Mouse (Mus musculus): ENCODE data around the gene Gbp10. TPM values are rescaled to one million over a fixed set of nuclear protein-coding genes. Genes with fewer than 3 reads are reported as not detected.
"Not testable (repeated sequence)": the region's sequence is repeated elsewhere in the genome, so short reads cannot be mapped to it uniquely, and the experiment has no call there.

The Gbp10 gene
- not detected in 2 replicates for polyA plus RNA-seq (2015; fragmentation: Nextera tagmentation; extraction: Ambion mirVana)

- not testable (repeated sequence) for H3K27ac ChIP-seq; H3K4me2 ChIP-seq; H3K9ac ChIP-seq; H3K9me3 ChIP-seq (replicated peaks); H3K4me1 ChIP-seq; H3K4me3 ChIP-seq (replicated peaks); H3K36me3 ChIP-seq; H3K27me3 ChIP-seq
- 0 out of 2 replicates have a peak, but pooled peaks have one; percentile 49 for ATAC-seq (replicated peaks; ENCODE audit: low FRiP score)
These were observed at the start of gene Gbp10 for GRCm38 (mm10) chr5:105239483-105240047. Gene Gbp10, minus strand, starts transcription at chr5:105239533.

- H3K4me3 ChIP-seq (replicated peaks); H3K27me3 ChIP-seq; H3K36me3 ChIP-seq; H3K9ac ChIP-seq; H3K4me2 ChIP-seq; ATAC-seq (replicated peaks; ENCODE audit: low FRiP score); H3K27ac ChIP-seq; H3K9me3 ChIP-seq (replicated peaks); H3K4me1 ChIP-seq: not testable (repeated sequence)
- 83% methylated on average over 1 of the region's 3 CpGs for WGBS
These were observed 21.3 kb upstream of the Gbp10 start for GRCm38 (mm10) chr5:105260673-105261072.

- no peak overlapping the region for H3K4me2 ChIP-seq
- no peaks in the 10 kb centered on the region for H3K9me3 ChIP-seq (replicated peaks)
- no peaks in the 10 kb centered on the region for H3K27me3 ChIP-seq
- ATAC-seq (replicated peaks; ENCODE audit: low FRiP score), result no peak
- no peaks in the 10 kb centered on the region for H3K4me1 ChIP-seq
- no peak overlapping the region for H3K9ac ChIP-seq
- no peak overlapping the region for H3K27ac ChIP-seq
- H3K36me3 ChIP-seq, result no peaks in the 10 kb centered on the region
- H3K4me3 ChIP-seq (replicated peaks), result no peak overlapping the region
These were observed 13.2 kb upstream of the Gbp10 start for GRCm38 (mm10) chr5:105252491-105252890.

GRCm38 (mm10) chr5:105244741-105245140 lies 5.4 kb upstream of the Gbp10 start:
- not testable (repeated sequence) for H3K27me3 ChIP-seq; H3K4me2 ChIP-seq; H3K4me3 ChIP-seq (replicated peaks); H3K9ac ChIP-seq; H3K36me3 ChIP-seq; H3K27ac ChIP-seq; H3K4me1 ChIP-seq; ATAC-seq (replicated peaks; ENCODE audit: low FRiP score); H3K9me3 ChIP-seq (replicated peaks)
- 90% methylated on average over 3 of the region's 3 CpGs for WGBS

- not testable (repeated sequence) for H3K9ac ChIP-seq; H3K4me3 ChIP-seq (replicated peaks); H3K27me3 ChIP-seq; H3K4me2 ChIP-seq; H3K9me3 ChIP-seq (replicated peaks); ATAC-seq (replicated peaks; ENCODE audit: low FRiP score); H3K4me1 ChIP-seq; H3K27ac ChIP-seq; H3K36me3 ChIP-seq
- WGBS, result 80% methylated on average over 5 of the region's 5 CpGs
These were observed 1.6 kb upstream of the Gbp10 start for GRCm38 (mm10) chr5:105240982-105241381.

- H3K4me3 ChIP-seq (replicated peaks); H3K36me3 ChIP-seq; H3K27ac ChIP-seq; H3K4me2 ChIP-seq; ATAC-seq (replicated peaks; ENCODE audit: low FRiP score); H3K27me3 ChIP-seq; H3K4me1 ChIP-seq; H3K9me3 ChIP-seq (replicated peaks); H3K9ac ChIP-seq: not testable (repeated sequence)
- WGBS, result 69% methylated on average over 1 of the region's 1 CpGs
These were observed 931 bp downstream of the Gbp10 start for GRCm38 (mm10) chr5:105238402-105238801.

- not testable (repeated sequence) for ATAC-seq (replicated peaks; ENCODE audit: low FRiP score); H3K4me2 ChIP-seq; H3K27ac ChIP-seq; H3K4me1 ChIP-seq; H3K36me3 ChIP-seq; H3K9me3 ChIP-seq (replicated peaks); H3K4me3 ChIP-seq (replicated peaks); H3K9ac ChIP-seq; H3K27me3 ChIP-seq
- 89% methylated on average over 3 of the region's 3 CpGs for WGBS
These were observed 3.3 kb downstream of the Gbp10 start for GRCm38 (mm10) chr5:105236040-105236439.

GRCm38 (mm10) chr5:105208957-105209356 lies 30.4 kb downstream of the Gbp10 start:
- 100% methylated on average over 1 of the region's 3 CpGs for WGBS
- not testable (repeated sequence) for H3K9me3 ChIP-seq (replicated peaks); H3K27me3 ChIP-seq; H3K27ac ChIP-seq; ATAC-seq (replicated peaks; ENCODE audit: low FRiP score); H3K36me3 ChIP-seq; H3K4me1 ChIP-seq; H3K4me2 ChIP-seq; H3K4me3 ChIP-seq (replicated peaks); H3K9ac ChIP-seq

GRCm38 (mm10) chr5:105200791-105201355 lies 38.5 kb downstream of the Gbp10 start:
- not testable (repeated sequence) for H3K9ac ChIP-seq; H3K4me2 ChIP-seq; ATAC-seq (replicated peaks; ENCODE audit: low FRiP score); H3K4me3 ChIP-seq (replicated peaks); H3K27ac ChIP-seq; H3K36me3 ChIP-seq; H3K4me1 ChIP-seq; H3K9me3 ChIP-seq (replicated peaks); H3K27me3 ChIP-seq
- WGBS, result 88% methylated on average over 4 of the region's 4 CpGs

- H3K27me3 ChIP-seq; H3K36me3 ChIP-seq; H3K4me1 ChIP-seq; H3K4me2 ChIP-seq; H3K4me3 ChIP-seq (replicated peaks); H3K9me3 ChIP-seq (replicated peaks); ATAC-seq (replicated peaks; ENCODE audit: low FRiP score); H3K27ac ChIP-seq; H3K9ac ChIP-seq: not testable (repeated sequence)
- 100% methylated on average over 1 of the region's 1 CpGs for WGBS
These were observed 40.2 kb downstream of the Gbp10 start for GRCm38 (mm10) chr5:105199149-105199548.

GRCm38 (mm10) chr5:105197915-105198560 lies 41.3 kb downstream of the Gbp10 start:
- not testable (repeated sequence) for H3K27me3 ChIP-seq; H3K9ac ChIP-seq; H3K4me3 ChIP-seq (replicated peaks); H3K4me2 ChIP-seq; H3K4me1 ChIP-seq; H3K9me3 ChIP-seq (replicated peaks); H3K27ac ChIP-seq; ATAC-seq (replicated peaks; ENCODE audit: low FRiP score); H3K36me3 ChIP-seq

GRCm38 (mm10) chr5:105196308-105196707 lies 43.0 kb downstream of the Gbp10 start:
- not testable (repeated sequence) for H3K9me3 ChIP-seq (replicated peaks); H3K36me3 ChIP-seq; H3K27ac ChIP-seq; H3K4me1 ChIP-seq; H3K27me3 ChIP-seq; H3K4me2 ChIP-seq; H3K9ac ChIP-seq; ATAC-seq (replicated peaks; ENCODE audit: low FRiP score); H3K4me3 ChIP-seq (replicated peaks)
- WGBS, result 91% methylated on average over 5 of the region's 5 CpGs

- not testable (repeated sequence) for H3K4me2 ChIP-seq; H3K27me3 ChIP-seq; H3K36me3 ChIP-seq; H3K27ac ChIP-seq; H3K4me3 ChIP-seq (replicated peaks); H3K9me3 ChIP-seq (replicated peaks); H3K9ac ChIP-seq; H3K4me1 ChIP-seq; ATAC-seq (replicated peaks; ENCODE audit: low FRiP score)
- WGBS, result 89% methylated on average over 2 of the region's 2 CpGs
These were observed 46.8 kb downstream of the Gbp10 start for GRCm38 (mm10) chr5:105192536-105192935.
